In genomic region chr5:136792541-136792940, GRCm38 (mm10) we compare ENCODE assay signal across 15 mouse cellular contexts.
"Had no signal": no experiment of that assay in that cellular context is flagged by ENCODE, and none has a peak within 500 bp of the region (broad histone marks: within the 10 kb centered on the region; RNA-seq: fewer than 3 reads in every experiment).

No protein-coding gene starts in this region.

- ATAC-seq: liver, postnatal 0 days; midbrain, embryonic 16.5 days had no signal

- H3K4me3 ChIP-seq: layer of hippocampus, adult 2 months; liver, embryonic 13.5 days; lung, embryonic 15.5 days; midbrain, embryonic 12.5 days had no signal

- H3K27ac ChIP-seq: layer of hippocampus, adult 2 months; liver, embryonic 13.5 days; lung, embryonic 15.5 days; macrophage; midbrain, embryonic 12.5 days had no signal

- H3K9me3 ChIP-seq: liver, embryonic 13.5 days; lung, embryonic 15.5 days; midbrain, embryonic 12.5 days had no signal

- H3K27me3 ChIP-seq: liver, embryonic 13.5 days; lung, embryonic 15.5 days; midbrain, embryonic 12.5 days had no signal

- DNase-seq: kidney, adult 18-20 months; kidney, postnatal 10 days; kidney, postnatal 4 days; liver; liver, embryonic 13.5 days; liver, postnatal 0 days; lung, postnatal 14 days; right cerebral cortex, adult 18-20 months; thymus, adult 18-20 months; thymus, postnatal 14 days had no signal

- H3K36me3 ChIP-seq: liver, embryonic 13.5 days; lung, embryonic 15.5 days; midbrain, embryonic 12.5 days had no signal

- H3K4me2 ChIP-seq: liver, embryonic 13.5 days; lung, embryonic 15.5 days; midbrain, embryonic 12.5 days had no signal

- H3K9ac ChIP-seq: liver, embryonic 13.5 days; liver, postnatal 0 days; lung, embryonic 15.5 days; midbrain, embryonic 12.5 days had no signal
